In the genomic region with DNA sequence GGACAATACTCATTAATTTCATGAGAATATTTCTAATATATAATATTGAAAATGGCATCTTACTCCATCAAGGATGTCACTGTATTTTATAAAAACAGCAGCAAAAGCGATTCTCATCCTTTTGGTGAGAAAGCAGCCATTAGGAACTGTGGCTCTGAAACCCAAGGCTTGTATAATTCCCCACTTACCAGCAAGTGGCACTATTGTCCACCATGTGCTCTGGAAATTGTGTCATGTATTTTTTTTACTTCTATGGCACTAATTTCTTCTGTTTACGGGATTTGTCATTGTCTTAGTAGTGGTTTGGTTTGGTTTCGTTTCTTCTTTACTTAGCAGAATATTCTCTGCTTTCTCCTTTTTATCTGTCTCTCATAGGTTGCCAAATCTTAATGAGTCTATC, we compare ENCODE assay signal across 8 mouse cellular contexts.
DNase-seq lines count a peak whose midpoint lies in the region; ATAC-seq and TF ChIP-seq lines count a peak whose summit lies in the region.

No protein-coding gene starts in this region.

- no peak for ATAC-seq in cerebellum, adult (ENCODE audit: insufficient number of reproducible peaks, low FRiP score, low TSS enrichment)
- ATAC-seq in neutrophil, adult 5-6 weeks (ENCODE audit: extremely low read depth, insufficient number of reproducible peaks, low FRiP score, poor library complexity, severe bottlenecking) = peak; percentile 70

- no peak for TF ChIP-seq POLR2A in brain, embryonic 14.5 days (IDR thresholded peaks at IDR 0.05; ENCODE audit: borderline replicate concordance, extremely low read depth, insufficient read depth, insufficient read length, poor library complexity, severe bottlenecking)

- DNase-seq in cerebellum, postnatal 10 days = peak; percentile 24 to 46
- peak; percentile 55 to 69 for DNase-seq in left cerebral cortex, postnatal 14 days (ENCODE audit: low spot score in 2 of 2)
- DNase-seq in left cerebral cortex, adult 11 months (ENCODE audit: low spot score) = no peak
- DNase-seq in brain, embryonic 14.5 days (ENCODE audit: low read depth) = peak; percentile 79
- no peak for DNase-seq in embryo, embryonic 10.5 days (ENCODE audit: low spot score)
- DNase-seq in spleen, adult 12 weeks (ENCODE audit: low spot score) = no peak

- intact Hi-C loops in left cerebral cortex, postnatal 14 days (cut with DNase I) = loop anchor here (2.0 kb wide), 1 partner anchor 141 kb away; no protein-coding TSS in a partner anchor

- TF ChIP-seq CTCF in brain, embryonic 14.5 days (IDR thresholded peaks at IDR 0.05; ENCODE audit: borderline replicate concordance, extremely low read depth, insufficient read depth, insufficient read length) = peak; percentile 55; the same call in 1 of the 2 replicates

Comparison
In these comparisons a context has a peak if more than half of its experiments do, and no peak if none do; other contexts are left out.
1. DNase-seq: peak in cerebellum, postnatal 10 days (2 of 2), left cerebral cortex, postnatal 14 days (2 of 2) and brain, embryonic 14.5 days (single experiment); none in left cerebral cortex, adult 11 months (single experiment), embryo, embryonic 10.5 days (single experiment) and spleen, adult 12 weeks (single experiment).